Mouse (Mus musculus) erythroblast, embryonic 14.5 days (primary cell): ENCODE data around the gene Armc6. TPM values are rescaled to one million over a fixed set of nuclear protein-coding genes. Genes with fewer than 3 reads are reported as not detected.

Source experiments
- H3K27me3 ChIP-seq: 2 replicates; pipeline ENCODE4 v1.6.1; 2012; ENCODE audit warnings: inconsistent platforms; ENCODE audit not compliant: control insufficient read depth
- H3K36me3 ChIP-seq: 2 replicates; pipeline ENCODE4 v1.6.1; 2012; ENCODE audit warnings: mild to moderate bottlenecking, inconsistent platforms; ENCODE audit not compliant: control insufficient read depth
- H3K4me1 ChIP-seq: 2 replicates; pipeline ENCODE4 v1.6.1; 2012; ENCODE audit warnings: inconsistent platforms; ENCODE audit not compliant: control insufficient read depth
- H3K4me3 ChIP-seq: replicated peaks from 2 replicates; pipeline ENCODE3; 2012; ENCODE audit warnings: moderate library complexity, mild to moderate bottlenecking, inconsistent platforms
- H3K9me3 ChIP-seq: 2 replicates; pipeline ENCODE4 v1.6.1; 2012; ENCODE audit warnings: low read length, inconsistent platforms, mixed read lengths; ENCODE audit not compliant: control insufficient read depth
- GATA1 ChIP-seq: IDR thresholded peaks from 2 replicates; pipeline ENCODE4 v1.6.1; 2012; ENCODE audit warnings: low read length, inconsistent platforms, mixed read lengths
- TAL1 ChIP-seq: IDR thresholded peaks from 3 replicates; pipeline ENCODE4 v1.6.1; 2012; ENCODE audit warnings: low read length, inconsistent platforms, mixed read lengths
- polyA plus RNA-seq: library from polyadenylated mRNA; stranded (reverse); fragments of >175 nt; gene quantifications from 2 replicates; pipeline ENCODE4 v1.2.3, GENCODE M21; 2012

The Armc6 gene
- polyA plus RNA-seq, 1 experiment = 1.6 TPM

- peaks cover 53% of the 10 kb centered on the region for H3K4me1 ChIP-seq
- H3K9me3 ChIP-seq = no peaks in the 10 kb centered on the region
- TF ChIP-seq GATA1 = no peak
- peak within 1 kb of the TSS; percentile 80 for H3K4me3 ChIP-seq
- H3K36me3 ChIP-seq = peaks cover 24% of the 10 kb centered on the region
- peaks cover 3% of the 10 kb centered on the region for H3K27me3 ChIP-seq
These were observed 62.1 kb downstream of the Armc6 start, which contains the start of gene Tmem161a for GRCm38 (mm10) chr8:70172043-70172681. TSS of gene Tmem161a (plus strand) at chr8:70172356.

GRCm38 (mm10) chr8:70171240-70171639, 63.0 kb downstream of the Armc6 start:
- Histone ChIP-seq H3K27me3 (peaks cover 11% of the 10 kb centered on the region), H3K36me3 (peaks cover 15% of the 10 kb centered on the region), H3K9me3 (no peaks in the 10 kb centered on the region), H3K4me3 (no peak overlapping the region), H3K4me1 (peaks cover 58% of the 10 kb centered on the region)
- TF ChIP-seq TAL1 (no peak), GATA1 (no peak)

GRCm38 (mm10) chr8:70170748-70171147, 63.5 kb downstream of the Armc6 start:
- Histone ChIP-seq H3K36me3 (peaks cover 13% of the 10 kb centered on the region), H3K4me1 (peaks cover 58% of the 10 kb centered on the region)

More at GRCm38 (mm10) chr8:70170748-70171147, 63.5 kb downstream of the Armc6 start:
- no peak overlapping the region for H3K4me3 ChIP-seq
- peaks cover 16% of the 10 kb centered on the region for H3K27me3 ChIP-seq
- no peaks in the 10 kb centered on the region for H3K9me3 ChIP-seq
- TF ChIP-seq GATA1 (no peak), TAL1 (no peak)

Other genes with a start within 250 kb of the Armc6 start
- 5.9 and 8.1 TPM in 2 replicates for gene Gatad2a, start 238.1 kb downstream of the Armc6 start, polyA plus RNA-seq
- 1.5 TPM in 2 replicates for gene Mau2, start 191.7 kb downstream of the Armc6 start, polyA plus RNA-seq
- gene Sugp1, start 191.7 kb downstream of the Armc6 start, polyA plus RNA-seq = 4.0 TPM in 2 replicates
- 0.03 TPM in 1 of 2 replicates, not detected in the other for gene Tm6sf2, start 161.5 kb downstream of the Armc6 start, polyA plus RNA-seq
- gene Hapln4, start 151.0 kb downstream of the Armc6 start, polyA plus RNA-seq = not detected in 2 replicates
- not detected in 2 replicates for gene Ncan, start 113.6 kb downstream of the Armc6 start, polyA plus RNA-seq
- 0.21 and 0.41 TPM in 2 replicates for gene Nr2c2ap, start 103.1 kb downstream of the Armc6 start, polyA plus RNA-seq
- gene Rfxank, start 95.3 kb downstream of the Armc6 start, polyA plus RNA-seq = 1.8 and 2.5 TPM in 2 replicates
- gene Borcs8, start 95.0 kb downstream of the Armc6 start, polyA plus RNA-seq = 2.9 and 4.0 TPM in 2 replicates
- 0.14 and 0.29 TPM in 2 replicates for gene Mef2b, start 94.8 kb downstream of the Armc6 start, polyA plus RNA-seq
- gene Tmem161a, start 62.1 kb downstream of the Armc6 start, polyA plus RNA-seq = 9.0 and 11.2 TPM in 2 replicates
- 2.6 and 2.9 TPM in 2 replicates for gene Slc25a42, start 22.2 kb downstream of the Armc6 start, polyA plus RNA-seq
- gene Sugp2, start 240 bp downstream of the Armc6 start, polyA plus RNA-seq = 1.5 and 2.7 TPM in 2 replicates
- gene Homer3, start 48.4 kb upstream of the Armc6 start, polyA plus RNA-seq = 0.24 and 0.26 TPM in 2 replicates
- gene Ddx49, start 68.0 kb upstream of the Armc6 start, polyA plus RNA-seq = 2.8 and 3.8 TPM in 2 replicates
- gene Cope, start 68.1 kb upstream of the Armc6 start, polyA plus RNA-seq = 32.6 and 34.2 TPM in 2 replicates
- gene Cers1, start 81.3 kb upstream of the Armc6 start, polyA plus RNA-seq = 0.06 TPM in 1 of 2 replicates, not detected in the other
- 0.10 and 0.13 TPM in 2 replicates for gene Gdf1, start 95.4 kb upstream of the Armc6 start, polyA plus RNA-seq
- gene Upf1, start 118.8 kb upstream of the Armc6 start, polyA plus RNA-seq = 18.7 and 18.9 TPM in 2 replicates
- not detected in 2 replicates for gene Comp, start 139.1 kb upstream of the Armc6 start, polyA plus RNA-seq
- 1.8 and 2.1 TPM in 2 replicates for gene Crtc1, start 205.1 kb upstream of the Armc6 start, polyA plus RNA-seq
- 0.92 and 1.0 TPM in 2 replicates for gene Klhl26, start 242.5 kb upstream of the Armc6 start, polyA plus RNA-seq